Mouse (Mus musculus) lung, postnatal 4 days (tissue): ENCODE data around the gene Engase.

Experiments used
- DNase-seq, 2 experiments: peaks; one replicate each; pipeline ENCODE4 v3.0.0; 2021

Gene Engase

GRCm38 (mm10) chr11:118476396-118477373 is at the start of gene Engase:
Gene Engase (plus strand): TSS chr11:118476829.
- DNase-seq: peak; percentile 96 to 98

- no peak for DNase-seq
Observed at GRCm38 (mm10) chr11:118427266-118427779, 49.3 kb upstream of the Engase start.

GRCm38 (mm10) chr11:118427986-118428385 is 48.6 kb upstream of the Engase start, which contains the start of gene C1qtnf1:
Gene C1qtnf1 (plus strand): TSS chr11:118428203.
- DNase-seq: peak in 1 of 2 experiments; percentile 50

GRCm38 (mm10) chr11:118428460-118428868 is 48.2 kb upstream of the Engase start:
- no peak for DNase-seq

GRCm38 (mm10) chr11:118428944-118429709 is 47.5 kb upstream of the Engase start:
- DNase-seq: no peak

GRCm38 (mm10) chr11:118430291-118430885 is 46.2 kb upstream of the Engase start:
- DNase-seq: no peak

GRCm38 (mm10) chr11:118431100-118431948 is 45.3 kb upstream of the Engase start:
- no peak for DNase-seq

GRCm38 (mm10) chr11:118433398-118433868 is 43.2 kb upstream of the Engase start:
- DNase-seq: peak; percentile 53 to 75

- no peak for DNase-seq
Observed at GRCm38 (mm10) chr11:118434093-118434492, 42.5 kb upstream of the Engase start.

GRCm38 (mm10) chr11:118436471-118436935 is 40.1 kb upstream of the Engase start:
- peak in 1 of 2 experiments; percentile 52 for DNase-seq

GRCm38 (mm10) chr11:118438665-118439414 is 37.8 kb upstream of the Engase start:
- DNase-seq: peak; percentile 38 to 67

GRCm38 (mm10) chr11:118442691-118443090 is 33.9 kb upstream of the Engase start:
- peak in 1 of 2 experiments; percentile 39 for DNase-seq

GRCm38 (mm10) chr11:118443201-118443970 is 33.2 kb upstream of the Engase start:
- peak; percentile 75 to 84 for DNase-seq

GRCm38 (mm10) chr11:118445843-118446242 is 30.8 kb upstream of the Engase start:
- peak; percentile 55 to 79 for DNase-seq

- no peak for DNase-seq
Observed at GRCm38 (mm10) chr11:118447346-118447745, 29.3 kb upstream of the Engase start.

- DNase-seq: no peak
Observed at GRCm38 (mm10) chr11:118448385-118448784, 28.2 kb upstream of the Engase start.

- DNase-seq: peak in 1 of 2 experiments; percentile 26
Observed at GRCm38 (mm10) chr11:118451211-118451610, 25.4 kb upstream of the Engase start.

GRCm38 (mm10) chr11:118452955-118453354 is 23.7 kb upstream of the Engase start:
- DNase-seq: no peak

GRCm38 (mm10) chr11:118453886-118454671 is 22.6 kb upstream of the Engase start:
- DNase-seq: no peak
